Mouse (Mus musculus) thymus, adult 2 months (tissue): ENCODE measurements around the gene Tal1. TPM values are rescaled to one million over a fixed set of nuclear protein-coding genes. Genes with fewer than 3 reads are reported as not detected.

Source experiments
- DNase-seq: peaks from one replicate; pipeline ENCODE4 v3.0.0; 2021
- H3K27ac ChIP-seq: fragments of 200-500 bp; 2 replicates; pipeline ENCODE4 v1.5.1; 2012; ENCODE audit warnings: low read length, control low read depth; ENCODE audit not compliant: control insufficient read depth, insufficient read depth
- H3K27me3 ChIP-seq: fragments of 200-500 bp; 2 replicates; pipeline ENCODE4 v1.6.1; 2012; ENCODE audit warnings: mild to moderate bottlenecking, low read length, moderate library complexity, mixed read lengths; ENCODE audit not compliant: control insufficient read depth, insufficient read depth
- H3K36me3 ChIP-seq: fragments of 200-500 bp; 2 replicates; pipeline ENCODE4 v1.6.1; 2012; ENCODE audit warnings: mild to moderate bottlenecking, low read length, moderate library complexity; ENCODE audit not compliant: control insufficient read depth, insufficient read depth
- H3K4me1 ChIP-seq: fragments of 200-500 bp; replicated peaks from 2 replicates; pipeline ENCODE4 v1.6.1; 2012; ENCODE audit warnings: low read length; ENCODE audit not compliant: control insufficient read depth, insufficient read depth
- H3K4me3 ChIP-seq: fragments of 200-500 bp; 2 replicates; pipeline ENCODE4 v1.5.1; 2012; ENCODE audit warnings: mild to moderate bottlenecking, low read length, control low read depth, moderate library complexity; ENCODE audit not compliant: control insufficient read depth, insufficient read depth
- CTCF ChIP-seq: fragments of 200-500 bp; IDR thresholded peaks from 2 replicates; pipeline ENCODE4 v1.5.1; 2012; ENCODE audit warnings: mild to moderate bottlenecking, control low read depth, low read length, moderate library complexity, borderline replicate concordance; ENCODE audit not compliant: control insufficient read depth, poor library complexity, insufficient read depth; ENCODE audit errors: extremely low read depth
- POLR2A ChIP-seq: fragments of 200-500 bp; IDR thresholded peaks from 2 replicates; pipeline ENCODE4 v1.6.1; 2012; ENCODE audit warnings: mild to moderate bottlenecking, low read length, control low read depth, moderate library complexity; ENCODE audit not compliant: control insufficient read depth, poor library complexity, insufficient read depth; ENCODE audit errors: extremely low read depth
- WGBS: fragments of 180-500 bp; shearing (Covaris S2); methylation state at CpG from one replicate; pipeline ENCODE4 v1.1.7; 2018; 5-methylcytosine and 5-hydroxymethylcytosine counted together
- polyA plus RNA-seq: library from polyadenylated mRNA; depleted of rRNA; stranded (reverse); fragments of >200 nt; gene quantifications from 2 replicates; pipeline ENCODE4 v1.2.3, GENCODE M21; 2012

Tal1 gene
- polyA plus RNA-seq, 1 experiment = 0.89 TPM

DNA sequence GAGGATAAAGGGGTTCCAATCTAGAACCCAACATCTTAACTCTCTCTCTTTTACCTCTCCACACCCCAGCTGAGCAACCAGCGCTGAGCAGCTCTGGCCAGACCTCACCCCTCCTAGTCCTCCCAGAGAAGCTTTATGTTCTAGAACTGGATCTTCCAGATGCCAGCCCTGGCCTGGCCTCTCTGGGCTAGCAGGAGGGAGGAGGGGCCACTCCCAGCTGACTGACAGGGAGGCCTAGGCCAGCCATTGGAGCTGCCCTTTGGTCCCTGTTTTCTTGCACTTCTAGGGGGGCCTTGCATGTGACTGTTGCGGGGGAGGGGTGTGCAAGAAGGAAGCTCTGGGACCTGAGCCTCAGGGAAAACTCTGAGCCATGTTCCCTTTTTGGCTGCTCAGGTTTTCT is 34.4 kb downstream of the Tal1 start:
- no peak for TF ChIP-seq POLR2A
- TF ChIP-seq CTCF = no peak

DNA sequence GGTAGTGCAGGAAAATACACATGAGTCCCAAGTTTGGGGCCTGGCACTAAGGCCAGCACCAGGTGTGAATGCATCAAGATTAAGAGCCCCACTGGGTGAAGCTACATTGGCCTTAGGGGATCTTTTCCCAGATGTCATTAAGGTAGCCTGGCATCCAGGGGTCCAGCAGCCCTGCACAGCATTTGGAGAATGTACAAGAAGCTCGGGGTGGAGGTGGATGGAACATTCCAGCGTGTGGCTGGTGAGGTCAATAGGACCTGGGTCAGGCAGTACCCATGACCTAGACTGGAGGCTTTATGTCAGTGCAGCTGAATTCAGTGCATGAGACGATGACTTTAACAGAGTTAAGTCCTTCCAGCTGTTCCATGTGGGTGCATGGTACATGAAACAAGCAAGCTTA is 35.6 kb downstream of the Tal1 start:
- Histone ChIP-seq H3K4me3 (no peak overlapping the region), H3K4me1 (0 out of 2 replicates have a peak, but pooled peaks cover 4% of the 10 kb centered on the region), H3K36me3 (no peaks in the 10 kb centered on the region), H3K27ac (no peak overlapping the region), H3K27me3 (no peaks in the 10 kb centered on the region; the same call in 1 of the 2 replicates)
- no peak for DNase-seq
- TF ChIP-seq POLR2A (no peak), CTCF (no peak)
- WGBS = 91% methylated on average over 3 of the region's 3 CpGs

More for the DNA sequence above, 34.4 kb downstream of the Tal1 start:
- H3K27ac ChIP-seq = no peak overlapping the region
- H3K36me3 ChIP-seq = no peaks in the 10 kb centered on the region
- DNase-seq = no peak
- no peak overlapping the region for H3K4me3 ChIP-seq
- no peaks in the 10 kb centered on the region for H3K27me3 ChIP-seq
- H3K4me1 ChIP-seq = 0 out of 2 replicates have a peak, but pooled peaks cover under 1% of the 10 kb centered on the region
- 85% methylated on average over 2 of the region's 2 CpGs for WGBS

DNA sequence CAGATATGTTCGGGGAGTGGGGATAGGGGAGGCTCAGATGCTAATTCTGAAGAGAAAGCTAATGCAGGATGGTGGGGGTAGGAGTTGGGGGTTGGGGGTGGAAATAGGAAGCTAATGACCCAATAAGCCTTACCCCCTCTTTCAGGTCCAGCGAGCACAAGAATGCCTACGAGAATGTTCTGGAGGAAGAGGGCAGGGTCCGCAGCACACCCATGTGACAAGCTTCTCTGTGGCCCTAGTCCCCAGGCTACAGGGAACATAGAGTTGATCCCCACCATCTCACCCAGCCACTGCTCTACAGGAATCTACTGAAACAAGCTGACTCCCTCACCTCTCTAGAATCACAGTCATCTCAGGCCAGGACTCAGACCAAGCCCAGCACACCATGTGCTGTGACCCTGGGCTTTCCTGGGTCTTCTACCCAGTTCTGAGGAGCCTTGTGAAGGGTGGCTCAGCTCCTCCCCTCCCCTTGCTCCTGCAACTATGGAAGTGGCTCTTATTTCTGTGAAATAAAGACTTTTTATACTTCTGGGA is 37.2 kb downstream of the Tal1 start:
- no peaks in the 10 kb centered on the region; the same call in 1 of the 2 replicates for H3K27me3 ChIP-seq
- no peak for DNase-seq
- 94% methylated on average over 4 of the region's 4 CpGs for WGBS
- no peak overlapping the region for H3K27ac ChIP-seq
- H3K36me3 ChIP-seq = no peaks in the 10 kb centered on the region
- TF ChIP-seq CTCF = no peak
- no peak overlapping the region for H3K4me3 ChIP-seq
- H3K4me1 ChIP-seq = 0 out of 2 replicates have a peak, but pooled peaks cover 4% of the 10 kb centered on the region

DNA sequence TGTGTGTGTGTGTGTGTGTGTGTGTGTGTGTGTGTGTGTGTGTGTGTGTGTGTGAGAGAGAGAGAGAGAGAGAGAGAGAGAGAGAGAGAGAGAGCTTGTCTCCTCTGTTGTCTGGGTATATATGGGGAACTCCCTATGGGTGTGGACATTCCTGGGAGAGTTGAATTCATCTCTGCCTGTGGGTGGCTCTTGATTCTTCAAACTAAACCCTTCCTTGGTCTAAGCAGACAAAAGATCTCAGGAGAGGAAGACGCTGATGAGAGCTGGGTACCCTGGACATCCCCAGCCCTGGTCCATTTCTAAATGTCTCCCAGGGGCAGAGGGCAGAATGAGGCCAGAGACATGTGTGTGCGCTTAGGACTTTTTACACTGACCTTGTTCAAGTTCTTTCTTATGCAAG is 37.8 kb downstream of the Tal1 start:
- 93% methylated on average over 2 of the region's 2 CpGs for WGBS
- DNase-seq = no peak
- Histone ChIP-seq H3K36me3 (no peaks in the 10 kb centered on the region), H3K4me3 (no peak overlapping the region), H3K4me1 (0 out of 2 replicates have a peak, but pooled peaks cover 4% of the 10 kb centered on the region), H3K27ac (no peak overlapping the region), H3K27me3 (no peaks in the 10 kb centered on the region; the same call in 1 of the 2 replicates)
- TF ChIP-seq POLR2A (no peak), CTCF (no peak)

DNA sequence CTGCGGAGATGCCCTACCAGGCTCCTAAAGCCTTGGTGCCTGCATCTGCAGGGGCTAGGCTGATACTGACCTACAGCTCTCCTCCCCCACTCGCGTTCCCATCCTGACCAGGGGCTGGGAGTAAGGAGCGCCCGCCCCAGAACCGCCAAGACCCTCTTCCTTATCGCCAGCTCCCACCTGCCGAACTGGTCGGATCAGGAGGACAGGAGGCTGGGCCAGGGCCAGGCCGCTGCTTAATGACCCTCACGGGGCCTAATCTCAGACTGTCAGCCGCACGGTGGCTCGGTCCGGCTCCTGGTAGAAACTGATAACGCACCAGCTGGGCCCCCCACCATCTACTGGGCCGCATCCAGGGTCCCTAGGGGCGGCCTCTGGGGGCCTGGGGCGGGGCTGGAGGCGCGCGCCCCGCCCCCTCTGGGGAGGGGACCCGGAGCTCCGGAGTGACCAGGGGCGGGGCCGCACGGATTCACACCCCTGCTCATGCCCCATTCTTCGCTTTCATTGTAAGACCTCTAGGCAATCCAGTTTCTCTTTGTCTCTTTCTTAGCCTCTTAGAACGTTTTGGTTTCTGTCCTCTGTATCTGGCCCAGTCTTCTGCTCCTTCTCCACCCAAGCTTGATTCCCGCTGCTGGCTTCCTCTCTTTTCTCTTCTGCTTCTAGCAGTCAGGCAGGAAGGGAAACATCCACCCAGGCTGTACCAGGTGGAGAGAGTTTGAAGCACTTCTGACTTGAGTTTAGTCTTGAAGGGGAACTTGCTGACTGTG is 39.6 kb downstream of the Tal1 start:
- DNase-seq = no peak
- H3K36me3 ChIP-seq = no peaks in the 10 kb centered on the region
- H3K4me1 ChIP-seq = 0 out of 2 replicates have a peak, but pooled peaks cover 4% of the 10 kb centered on the region
- TF ChIP-seq CTCF (no peak), POLR2A (no peak)
- no peak overlapping the region for H3K4me3 ChIP-seq
- no peaks in the 10 kb centered on the region; the same call in 1 of the 2 replicates for H3K27me3 ChIP-seq
- no peak overlapping the region for H3K27ac ChIP-seq
- 4% methylated on average over 30 of the region's 31 CpGs for WGBS

DNA sequence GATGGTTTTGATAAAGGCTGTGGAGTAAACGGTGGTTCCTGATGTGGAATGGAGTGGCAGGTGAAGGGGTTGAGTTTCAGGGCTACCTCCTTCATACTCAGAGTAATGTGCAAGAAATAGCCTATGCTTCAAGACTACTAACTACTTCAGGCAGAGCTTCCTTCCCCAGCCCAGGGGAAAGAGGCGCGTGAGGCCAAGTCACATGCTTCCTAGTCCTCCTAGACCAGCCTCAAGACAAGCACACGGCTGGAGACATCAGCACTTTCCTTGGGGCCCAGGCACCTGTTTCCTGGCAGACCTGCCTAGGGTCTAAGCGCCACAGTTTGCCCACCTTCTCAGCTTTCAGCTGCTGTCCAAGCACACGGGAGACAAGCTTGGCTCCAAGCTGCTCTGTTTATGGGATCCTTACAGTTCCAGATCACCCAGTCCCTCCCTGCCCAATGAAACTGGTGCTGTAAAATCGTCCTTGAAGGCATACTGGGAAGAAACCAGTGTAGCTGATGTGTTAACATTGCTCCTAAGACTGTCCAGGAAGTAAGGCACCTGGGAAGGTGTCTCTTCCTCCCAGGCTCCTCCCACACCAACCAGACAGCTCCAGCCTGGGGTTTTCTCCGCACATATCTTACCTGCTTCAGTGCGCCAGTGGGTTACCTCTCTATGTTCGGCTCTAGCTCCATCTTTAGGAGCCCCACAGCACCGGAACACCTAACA is 40.4 kb downstream of the Tal1 start:
- Histone ChIP-seq H3K36me3 (no peaks in the 10 kb centered on the region), H3K27ac (no peak overlapping the region), H3K4me1 (0 out of 2 replicates have a peak, but pooled peaks cover 4% of the 10 kb centered on the region), H3K4me3 (no peak overlapping the region), H3K27me3 (no peaks in the 10 kb centered on the region; the same call in 1 of the 2 replicates)
- TF ChIP-seq CTCF (no peak), POLR2A (no peak)
- DNase-seq = no peak
- 5% methylated on average over 11 of the region's 11 CpGs for WGBS

DNA sequence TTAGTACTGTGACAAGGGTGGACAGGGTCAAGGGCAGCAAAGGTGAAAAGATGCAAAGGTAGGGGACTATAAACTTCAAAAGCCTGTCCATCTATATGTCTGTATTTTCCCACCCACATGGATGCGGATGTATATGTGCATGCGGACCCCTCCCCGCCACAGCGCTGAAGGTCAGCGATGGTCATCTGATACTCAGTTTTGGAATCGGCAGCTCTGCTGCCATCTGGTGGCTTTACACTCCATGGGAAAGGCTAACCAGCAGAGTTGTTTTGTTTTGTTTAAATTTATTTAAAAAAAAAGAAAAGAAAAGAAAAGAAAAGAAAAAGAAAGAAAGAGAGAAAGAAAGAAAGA is 40.9 kb downstream of the Tal1 start:
- H3K27ac ChIP-seq = no peak overlapping the region

More for the DNA sequence above, 40.9 kb downstream of the Tal1 start:
- WGBS = under 1% methylated on average over 6 of the region's 6 CpGs
- Histone ChIP-seq H3K4me1 (0 out of 2 replicates have a peak, but pooled peaks cover 4% of the 10 kb centered on the region), H3K4me3 (no peak overlapping the region), H3K27me3 (no peaks in the 10 kb centered on the region; the same call in 1 of the 2 replicates), H3K36me3 (no peaks in the 10 kb centered on the region)
- no peak for DNase-seq
- TF ChIP-seq CTCF (no peak), POLR2A (no peak)
